Mouse (Mus musculus) neutrophil, adult 59 days (primary cell): ENCODE measurements around the gene Il12rb1. TPM values are rescaled to one million over a fixed set of nuclear protein-coding genes. Genes with fewer than 3 reads are reported as not detected.

Experiments
- total RNA-seq, 2 experiments: library from RNA; stranded (reverse); gene quantifications; 1 replicate in 1 of 2; 2 replicates in 1 of 2; pipeline ENCODE4 v1.2.4; 2023

Il12rb1 gene
- 1 to 10 TPM in 1 of 2 experiments, under 1 TPM in 1; 0.31 to 1.4 TPM for total RNA-seq

DNA sequence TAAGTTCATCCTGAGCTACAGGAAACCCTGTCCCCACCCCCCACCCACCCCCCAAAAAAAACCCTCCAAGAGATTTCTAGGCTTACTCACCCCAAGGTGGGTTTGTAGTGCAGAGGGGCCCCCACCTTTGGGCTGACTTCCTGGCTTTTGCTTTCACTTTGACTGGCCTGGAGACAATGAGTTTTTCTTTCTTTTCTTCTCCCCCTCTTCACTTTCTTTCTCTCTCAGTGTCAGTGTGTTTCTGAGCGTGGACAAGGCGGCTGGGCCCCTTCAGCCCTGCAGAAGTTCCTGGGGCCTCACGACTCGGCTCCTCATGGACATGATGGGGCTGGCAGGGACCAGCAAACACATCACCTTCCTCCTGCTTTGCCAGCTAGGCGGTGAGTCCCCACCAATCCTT lies at the start of gene Il12rb1:
TSS of gene Il12rb1 (plus strand) at position 211 of the 400 bp plus-strand sequence.

DNA sequence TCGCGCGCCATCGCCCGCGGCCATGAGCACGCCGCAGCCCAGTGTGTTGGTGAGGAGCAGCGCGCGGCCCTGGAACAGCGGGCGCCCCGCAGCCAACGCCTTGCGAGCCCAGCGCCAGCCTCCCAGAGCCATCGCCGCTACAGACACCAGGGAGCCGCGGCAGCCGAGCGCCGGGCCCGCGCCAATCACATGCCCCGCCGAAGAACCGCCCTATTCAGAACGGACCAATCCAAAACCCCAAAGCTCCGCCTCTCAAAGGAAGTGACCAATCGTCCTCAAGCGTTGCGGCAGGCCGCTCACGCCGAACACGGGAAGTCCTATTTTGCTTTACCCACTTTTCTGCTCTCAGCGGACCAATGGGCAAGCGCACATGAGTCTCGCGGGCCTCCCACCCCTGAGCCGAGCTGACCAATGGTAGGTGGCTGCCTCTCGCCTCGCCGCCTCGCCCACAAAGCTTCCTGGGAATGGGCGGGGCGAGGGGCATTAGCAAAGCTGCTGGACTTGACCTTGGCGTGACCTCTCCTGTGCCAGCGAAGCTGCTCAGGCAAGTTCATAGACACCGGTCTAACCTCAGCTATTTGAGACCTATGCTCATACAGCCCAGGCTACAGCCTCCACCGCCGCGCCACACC lies 47.4 kb upstream of the Il12rb1 start, which contains the start of gene Mpv17l2:
TSS of gene Mpv17l2 (minus strand) at position 172 of the 632 bp plus-strand sequence.

DNA sequence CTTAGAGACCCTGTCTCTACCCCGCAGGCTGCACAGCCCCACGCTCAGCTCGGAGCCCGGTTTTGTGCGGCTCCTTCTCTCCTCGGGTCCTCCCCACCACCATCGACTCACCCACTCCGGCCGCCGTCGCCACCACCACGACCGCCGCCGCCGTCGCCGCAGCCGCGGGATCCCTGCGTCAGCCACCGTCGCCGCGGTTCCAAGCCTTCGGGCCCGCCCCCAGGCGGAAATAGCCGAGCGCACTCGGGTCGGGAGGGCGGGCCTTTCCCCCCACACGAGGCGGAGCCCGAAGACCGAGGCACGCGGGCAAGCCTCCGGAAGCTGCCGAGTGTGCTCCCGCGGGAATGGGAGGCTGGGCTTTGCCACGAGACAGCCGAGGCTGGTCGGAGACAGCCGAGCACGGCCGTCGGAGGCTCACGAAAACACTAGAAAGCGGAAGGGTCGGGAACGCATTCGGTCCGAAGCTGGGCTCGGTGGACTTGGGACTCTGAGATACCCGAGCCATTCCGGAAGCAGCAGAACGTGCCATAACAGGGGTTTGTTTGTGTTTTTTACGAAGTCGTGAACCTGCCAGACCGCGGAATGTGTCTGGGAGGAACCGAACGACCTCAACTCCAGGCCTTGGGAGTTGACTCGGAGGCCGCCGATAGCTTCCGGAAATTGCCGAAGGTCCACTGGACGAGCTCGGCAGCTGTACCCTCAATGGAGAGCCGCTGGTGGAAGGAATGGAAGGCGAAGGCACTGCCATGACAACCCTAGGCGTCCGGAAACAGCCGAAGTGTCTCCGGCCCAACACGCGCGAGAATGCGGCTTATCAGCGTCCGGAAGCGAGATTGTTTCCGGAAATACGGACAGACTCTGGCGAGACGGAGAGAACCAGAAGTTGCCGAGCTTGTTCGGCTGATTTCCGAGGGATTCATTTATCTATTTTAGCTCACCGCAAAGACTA lies 31.5 kb upstream of the Il12rb1 start, which contains the start of gene Pik3r2:
TSS of gene Pik3r2 (minus strand) at position 218 of the 949 bp plus-strand sequence.

DNA sequence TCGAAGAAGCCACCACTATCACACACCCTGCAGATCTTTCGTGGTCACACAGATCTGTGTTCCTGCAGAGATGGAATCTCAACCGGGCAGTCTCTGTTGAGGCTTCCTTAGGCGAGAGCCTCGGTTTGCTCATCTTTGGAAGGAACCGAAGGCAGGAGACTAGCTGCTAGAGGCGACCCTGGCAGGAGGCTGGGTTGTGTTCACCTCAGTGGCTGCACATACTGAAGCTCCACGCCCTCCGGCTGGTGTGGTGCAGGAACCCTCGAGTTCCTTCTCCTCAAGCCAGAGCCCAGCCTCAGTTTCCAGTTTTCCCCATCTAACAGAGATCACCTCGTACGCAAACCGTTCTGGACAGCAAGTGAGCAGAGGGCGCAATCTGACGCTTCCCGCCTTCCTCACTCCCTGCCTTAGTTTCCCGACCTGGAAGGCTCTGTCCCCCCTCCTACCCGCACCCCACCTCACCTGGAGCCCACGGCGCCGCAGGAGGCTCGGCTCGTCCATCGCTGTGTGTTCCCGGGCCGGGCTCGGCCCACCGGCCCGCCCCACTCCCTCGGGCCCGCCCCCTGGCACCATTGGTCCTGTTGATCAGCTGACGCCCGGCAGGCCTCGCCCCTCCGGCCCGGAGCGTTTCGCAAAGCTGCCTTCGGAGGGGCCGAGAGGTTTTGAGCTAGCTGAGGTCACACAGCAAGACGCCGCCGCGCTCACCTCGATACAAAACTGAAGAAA lies 3.6 kb upstream of the Il12rb1 start, which contains the start of gene Mast3:
TSS of gene Mast3 (minus strand) at position 574 of the 726 bp plus-strand sequence.

DNA sequence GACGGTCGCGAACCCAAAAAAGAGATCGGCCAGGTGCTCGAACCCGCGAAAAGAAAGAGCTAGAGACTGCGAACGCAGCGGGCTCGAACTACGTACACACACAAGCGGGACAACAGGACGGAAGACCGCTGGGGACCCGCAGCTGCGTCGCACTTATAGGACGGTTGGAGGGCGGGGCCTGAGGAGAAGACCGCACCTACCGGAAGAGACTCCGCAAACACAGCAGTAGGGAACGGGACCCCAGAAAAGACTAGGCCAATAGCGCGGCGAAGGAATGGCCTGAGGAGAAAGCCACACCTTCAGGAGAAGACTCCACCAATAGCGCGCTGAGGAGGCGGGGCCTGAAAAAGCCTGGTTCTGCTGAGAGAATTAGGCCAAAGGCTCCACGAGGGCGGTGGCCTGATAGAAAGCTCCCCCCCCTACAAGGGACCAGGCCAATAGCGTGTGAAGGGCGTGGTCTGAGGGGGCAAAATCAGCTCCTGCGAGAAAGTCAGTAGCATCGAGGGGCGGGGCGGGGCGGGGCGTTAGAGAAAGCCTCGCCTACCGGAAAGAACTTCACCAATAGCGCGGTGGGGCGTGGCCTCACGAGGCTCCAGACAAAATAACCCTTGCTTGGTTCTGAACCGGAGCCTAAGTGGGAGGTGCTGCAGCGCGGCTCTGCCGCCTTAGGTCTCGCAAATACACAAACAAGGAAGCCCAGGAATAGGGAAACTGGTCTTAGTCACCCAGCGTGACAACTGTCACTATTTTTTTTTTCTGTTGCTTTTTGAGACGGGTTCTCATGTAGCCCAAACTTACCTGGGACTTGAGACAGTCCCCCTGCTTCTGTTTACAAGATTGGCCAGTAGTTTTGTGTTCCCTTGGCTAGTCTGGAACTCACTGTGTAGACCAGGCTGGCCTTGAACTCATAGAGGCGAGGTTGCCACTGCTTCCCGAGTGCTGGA lies 31.4 kb downstream of the Il12rb1 start, which contains the start of gene Arrdc2:
TSS of gene Arrdc2 (minus strand) at position 313 of the 944 bp plus-strand sequence.

DNA sequence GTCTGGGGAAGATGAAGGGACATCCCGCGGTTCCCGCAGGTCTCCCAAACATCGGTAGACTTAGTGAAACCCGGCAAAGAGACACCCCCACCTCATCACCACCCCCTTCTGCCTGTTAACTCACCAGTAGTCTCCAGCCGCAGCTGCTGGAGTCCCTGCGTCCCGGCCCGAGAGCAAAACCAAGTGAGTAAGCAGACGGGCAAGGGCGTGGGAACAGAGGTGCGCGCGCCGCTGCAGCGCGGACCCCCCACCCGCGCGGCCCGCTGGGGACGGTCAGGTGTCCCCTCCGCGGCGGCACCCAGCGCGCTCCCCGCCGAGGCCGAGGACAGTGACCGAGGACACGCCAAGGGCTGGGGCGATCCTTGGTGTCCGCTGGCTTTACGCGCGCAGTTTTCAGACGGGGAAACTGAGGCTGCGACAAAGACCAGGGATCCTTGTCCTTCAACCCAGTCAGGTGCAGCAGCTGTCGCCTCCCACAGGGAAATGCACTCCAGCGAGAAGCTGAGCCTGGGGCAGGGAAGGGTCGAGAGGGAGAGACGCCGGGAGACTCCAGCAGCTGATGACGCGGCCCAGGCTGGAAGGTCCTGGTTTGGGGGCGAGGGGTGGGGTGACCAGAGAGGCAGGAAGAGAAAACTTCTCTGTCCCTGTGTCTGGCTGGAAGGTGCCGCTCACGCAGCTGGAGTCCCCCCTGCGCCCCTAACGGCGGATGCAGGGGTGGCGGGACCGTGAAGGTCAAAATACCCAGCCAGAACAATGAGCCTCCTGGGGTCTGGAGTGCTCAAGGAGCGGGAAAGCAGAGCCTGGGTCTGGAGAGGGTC lies 54.8 kb downstream of the Il12rb1 start, which contains the start of gene Kcnn1:
TSS of gene Kcnn1 (minus strand) at position 435 of the 818 bp plus-strand sequence.

Other genes starting within 250 kb of the Il12rb1 start
- 10 to 100 TPM; 36.3 to 37.9 TPM for gene Isyna1, start 214.1 kb upstream of the Il12rb1 start, total RNA-seq
- 10 to 100 TPM; 56.0 to 61.5 TPM for gene Ssbp4, start 199.6 kb upstream of the Il12rb1 start, total RNA-seq
- 10 to 100 TPM; 80.6 to 91.2 TPM for gene Lrrc25, start 192.3 kb upstream of the Il12rb1 start, total RNA-seq
- gene Gdf15, start 176.0 kb upstream of the Il12rb1 start, total RNA-seq, result under 1 TPM; 0.46 to 0.67 TPM
- 1 to 10 TPM; 2.9 to 3.7 TPM for gene Pgpep1, start 148.1 kb upstream of the Il12rb1 start, total RNA-seq
- 10 to 100 TPM; 45.3 to 47.9 TPM for gene Lsm4, start 135.2 kb upstream of the Il12rb1 start, total RNA-seq
- gene Jund, start 109.5 kb upstream of the Il12rb1 start, total RNA-seq, result 100 to 1,000 TPM; 528 to 702 TPM
- 1 to 10 TPM; 3.2 to 5.3 TPM for gene Iqcn, start 105.0 kb upstream of the Il12rb1 start, total RNA-seq
- gene Gm3336, start 89.9 kb upstream of the Il12rb1 start, total RNA-seq, result under 1 TPM in 1 of 2 experiments, not detected in 1; 0.33 TPM
- gene Pde4c, start 84.7 kb upstream of the Il12rb1 start, total RNA-seq, result under 1 TPM; 0.62 to 0.80 TPM
- 1 to 10 TPM; 2.4 to 4.8 TPM for gene Rab3a, start 53.8 kb upstream of the Il12rb1 start, total RNA-seq
- gene Mpv17l2, start 47.5 kb upstream of the Il12rb1 start, total RNA-seq, result 10 to 100 TPM; 16.8 to 19.4 TPM
- 10 to 100 TPM; 20.1 to 20.5 TPM for gene Pik3r2, start 31.7 kb upstream of the Il12rb1 start, total RNA-seq
- gene Mast3, start 3.4 kb upstream of the Il12rb1 start, total RNA-seq, result 100 to 1,000 TPM; 165 to 179 TPM
- gene Arrdc2, start 31.3 kb downstream of the Il12rb1 start, total RNA-seq, result 10 to 100 TPM; 11.8 to 12.8 TPM
- under 1 TPM in 1 of 2 experiments, not detected in 1; 0.20 TPM for gene Kcnn1, start 54.8 kb downstream of the Il12rb1 start, total RNA-seq
- 10 to 100 TPM; 31.4 to 33.4 TPM for gene Ccdc124, start 65.5 kb downstream of the Il12rb1 start, total RNA-seq
- gene Slc5a5, start 84.3 kb downstream of the Il12rb1 start, total RNA-seq, result not detected
- 1,000 to 10,000 TPM; 1,308 to 1,488 TPM for gene Rpl18a, start 89.0 kb downstream of the Il12rb1 start, total RNA-seq
- 10 to 100 TPM; 28.5 to 40.1 TPM for gene Map1s, start 97.5 kb downstream of the Il12rb1 start, total RNA-seq